Mouse (Mus musculus) sigmoid colon, adult 10 weeks (tissue): ENCODE data around the gene Prom2. TPM values are rescaled to one million over a fixed set of nuclear protein-coding genes. Genes with fewer than 3 reads are reported as not detected.

Experiments
- polyA plus RNA-seq: library from polyadenylated mRNA; stranded (reverse); fragments of 350-450 nt; fragmentation: Illumina TruSeq; extraction: RNeasy Lipid Tissue Mini Kit (QIAGEN cat#74804); gene quantifications from one replicate; pipeline ENCODE4 v1.2.3, GENCODE M21; 2014; ENCODE audit warnings: low read depth, low replicate concordance

Gene Prom2
- not detected for polyA plus RNA-seq

GRCm38 (mm10) chr2:127541185-127541584 is at the start of gene Prom2:
Prom2 (minus strand) TSS chr2:127541467.

GRCm38 (mm10) chr2:127586694-127587513 is 45.6 kb upstream of the Prom2 start, which contains the start of the genes Zfp661 and Mrps5:
Zfp661 (minus strand) TSS chr2:127587094.
Mrps5 (plus strand) TSS chr2:127587222.

GRCm38 (mm10) chr2:127522006-127522441 is 19.2 kb downstream of the Prom2 start, which contains the start of gene Kcnip3:
Kcnip3 (minus strand) TSS chr2:127522094.

Other genes starting within 250 kb of the Prom2 start
- 0.41 TPM for gene Dusp2, start 205.3 kb downstream of the Prom2 start, polyA plus RNA-seq
- gene Astl, start 202.8 kb downstream of the Prom2 start, polyA plus RNA-seq, result not detected
- gene Adra2b, start 178.3 kb downstream of the Prom2 start, polyA plus RNA-seq, result not detected
- not detected for gene Gpat2, start 116.3 kb downstream of the Prom2 start, polyA plus RNA-seq
- gene Fahd2a, start 96.9 kb downstream of the Prom2 start, polyA plus RNA-seq, result 6.5 TPM
- 0.69 TPM for gene Kcnip3, start 19.4 kb downstream of the Prom2 start, polyA plus RNA-seq
- gene Zfp661, start 45.6 kb upstream of the Prom2 start, polyA plus RNA-seq, result 5.2 TPM
- gene Mrps5, start 45.8 kb upstream of the Prom2 start, polyA plus RNA-seq, result 18.4 TPM
- 24.4 TPM for gene Mal, start 115.2 kb upstream of the Prom2 start, polyA plus RNA-seq
- gene Mall, start 188.5 kb upstream of the Prom2 start, polyA plus RNA-seq, result 38.7 TPM
- gene Nphp1, start 247.4 kb upstream of the Prom2 start, polyA plus RNA-seq, result 2.9 TPM